Mouse (Mus musculus): Measurements from ENCODE around the gene Atrip.

GRCm38 (mm10) chr9:109009636-109010315, 64.1 kb downstream of the Atrip start:
- TF ChIP-seq CTCF (IDR thresholded peaks at IDR 0.05; ENCODE audit: insufficient read depth, low read depth, low read length) = no peak
- no peak for TF ChIP-seq POLR2A (IDR thresholded peaks at IDR 0.05; ENCODE audit: insufficient read depth, low read depth, low read length)
